Mouse (Mus musculus): ENCODE results near the gene Mup12. TPM values are rescaled to one million over a fixed set of nuclear protein-coding genes. Genes with fewer than 3 reads are reported as not detected.
"Not testable (repeated sequence)": the region's sequence is repeated elsewhere in the genome, so short reads cannot be mapped to it uniquely, and the experiment has no call there.

The Mup12 gene
- polyA plus RNA-seq (2012; rRNA removed) = not detected in 2 replicates

GRCm38 (mm10) chr4:60741226-60741625 is at the start of gene Mup12:
Gene Mup12, minus strand, starts transcription at chr4:60741326.
- DNase-seq (ENCODE audit: low read depth) = not testable (repeated sequence)

Other genes with a start within 250 kb of the Mup12 start
- not detected in 2 replicates for gene Mup1, start 239.4 kb downstream of the Mup12 start, polyA plus RNA-seq (2012; rRNA removed)
- gene Mup10, start 159.1 kb downstream of the Mup12 start, polyA plus RNA-seq (2012; rRNA removed) = not detected in 2 replicates
- gene Mup11, start 78.9 kb downstream of the Mup12 start, polyA plus RNA-seq (2012; rRNA removed) = not detected in 2 replicates
- gene Mup22, start 80.1 kb upstream of the Mup12 start, polyA plus RNA-seq (2012; rRNA removed) = 0.60 TPM in 1 of 2 replicates, not detected in the other